Mouse (Mus musculus) kidney, adult 2 months (tissue): ENCODE measurements around the gene Ghrhr. TPM values are rescaled to one million over a fixed set of nuclear protein-coding genes. Genes with fewer than 3 reads are reported as not detected.

Experiments
- DNase-seq: peaks from one replicate; pipeline ENCODE4 v3.0.0; 2021
- H3K27ac ChIP-seq: fragments of 200-500 bp; 2 replicates; pipeline ENCODE4 v1.5.1; 2012; ENCODE audit warnings: low read depth, low read length, control low read depth, inconsistent platforms; ENCODE audit not compliant: insufficient read depth
- H3K27me3 ChIP-seq: fragments of 200-500 bp; replicated peaks from 2 replicates; pipeline ENCODE4 v1.6.1; 2012; ENCODE audit warnings: mild to moderate bottlenecking, moderate library complexity, low read length, inconsistent platforms; ENCODE audit not compliant: control insufficient read depth, insufficient read depth
- H3K36me3 ChIP-seq: fragments of 200-500 bp; 2 replicates; pipeline ENCODE4 v1.6.1; 2012; ENCODE audit warnings: mild to moderate bottlenecking, moderate library complexity, low read length, inconsistent platforms; ENCODE audit not compliant: control insufficient read depth, insufficient read depth
- H3K4me1 ChIP-seq: fragments of 200-500 bp; 2 replicates; pipeline ENCODE4 v1.6.1; 2011; ENCODE audit warnings: low read length; ENCODE audit not compliant: control insufficient read depth, insufficient read depth
- H3K4me3 ChIP-seq: fragments of 200-500 bp; 2 replicates; pipeline ENCODE4 v1.5.1; 2011; ENCODE audit warnings: mild to moderate bottlenecking, low read depth, low read length, control low read depth; ENCODE audit not compliant: insufficient read depth
- CTCF ChIP-seq: fragments of 200-500 bp; conservative IDR thresholded peaks from 2 replicates; pipeline ENCODE4 v1.5.1; 2011; ENCODE audit warnings: low read depth, mild to moderate bottlenecking, control low read depth, low read length, moderate library complexity, mixed read lengths; ENCODE audit not compliant: insufficient read depth, insufficient read length
- POLR2A ChIP-seq: fragments of 200-500 bp; IDR thresholded peaks from one replicate; pipeline ENCODE4 v1.6.1; 2011; ENCODE audit warnings: low read depth, low read length, control low read depth
- WGBS: fragments of 180-500 bp; shearing (Covaris S2); methylation state at CpG from one replicate; pipeline ENCODE4 v1.1.7; 2018; 5-methylcytosine and 5-hydroxymethylcytosine counted together
- polyA plus RNA-seq: library from polyadenylated mRNA; depleted of rRNA; stranded (reverse); fragments of >200 nt; gene quantifications from 2 replicates; pipeline ENCODE4 v1.2.3, GENCODE M21; 2012

The Ghrhr gene
- polyA plus RNA-seq, 1 experiment, result 0.36 TPM

- no peak overlapping the region for H3K4me3 ChIP-seq
- no peak for TF ChIP-seq POLR2A
- TF ChIP-seq CTCF, result no peak
- peak overlapping the region; percentile 6; the same call in 1 of the 2 replicates for H3K27ac ChIP-seq
- H3K27me3 ChIP-seq, result no peaks in the 10 kb centered on the region
- no peak for DNase-seq
- 0 out of 2 replicates have a peak, but pooled peaks cover under 1% of the 10 kb centered on the region for H3K4me1 ChIP-seq
- 55% methylated on average over 5 of the region's 5 CpGs for WGBS
- H3K36me3 ChIP-seq, result no peaks in the 10 kb centered on the region
Observed at GRCm38 (mm10) chr6:55356976-55357635, 19.0 kb upstream of the Ghrhr start.

GRCm38 (mm10) chr6:55357636-55358031 is 18.5 kb upstream of the Ghrhr start:
- TF ChIP-seq CTCF (no peak), POLR2A (no peak)
- Histone ChIP-seq H3K4me3 (no peak overlapping the region), H3K4me1 (no peaks in the 10 kb centered on the region), H3K27me3 (no peaks in the 10 kb centered on the region), H3K36me3 (no peaks in the 10 kb centered on the region), H3K27ac (peak overlapping the region; percentile 6; the same call in 1 of the 2 replicates)
- WGBS, result 28% methylated on average over 6 of the region's 6 CpGs
- DNase-seq, result peak; percentile 92

- H3K4me3 ChIP-seq, result no peak overlapping the region
- no peaks in the 10 kb centered on the region for H3K27me3 ChIP-seq
- TF ChIP-seq POLR2A, result no peak
- TF ChIP-seq CTCF, result peak; percentile 61
- H3K27ac ChIP-seq, result no peak overlapping the region
- H3K4me1 ChIP-seq, result no peaks in the 10 kb centered on the region
- H3K36me3 ChIP-seq, result no peaks in the 10 kb centered on the region
- DNase-seq, result peak; percentile 24
- 40% methylated on average over 2 of the region's 2 CpGs for WGBS
Observed at GRCm38 (mm10) chr6:55358731-55359143, 17.4 kb upstream of the Ghrhr start.

DNA sequence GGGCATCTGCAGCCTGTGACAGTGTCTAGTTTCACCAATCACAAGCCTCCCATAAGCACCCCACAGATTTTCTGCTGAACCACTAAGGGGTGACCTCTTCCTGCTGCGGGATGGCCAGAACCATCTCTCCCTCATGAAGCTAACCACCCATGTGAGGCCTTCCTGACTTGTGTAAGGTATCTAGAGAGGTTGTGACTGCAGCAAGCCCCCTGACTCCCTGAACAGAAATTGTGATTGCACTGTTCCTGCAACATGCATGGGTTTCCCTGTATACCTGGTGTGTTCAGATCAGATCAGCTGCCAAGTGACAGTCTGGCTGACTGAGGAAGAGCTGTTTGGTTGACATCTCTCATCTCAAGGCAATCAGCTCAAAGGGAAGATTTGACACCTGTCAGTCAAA is 13.4 kb upstream of the Ghrhr start:
- no peaks in the 10 kb centered on the region for H3K4me1 ChIP-seq
- no peaks in the 10 kb centered on the region for H3K27me3 ChIP-seq
- H3K4me3 ChIP-seq, result no peak overlapping the region
- no peak for DNase-seq
- no peaks in the 10 kb centered on the region for H3K36me3 ChIP-seq
- no peak overlapping the region for H3K27ac ChIP-seq
- WGBS, result 86% methylated on average over 1 of the region's 1 CpGs
- TF ChIP-seq CTCF (no peak), POLR2A (no peak)

GRCm38 (mm10) chr6:55367126-55367525 is 9.0 kb upstream of the Ghrhr start:
- no peak for DNase-seq
- TF ChIP-seq POLR2A (no peak), CTCF (no peak)
- Histone ChIP-seq H3K27ac (no peak overlapping the region), H3K27me3 (no peaks in the 10 kb centered on the region), H3K36me3 (no peaks in the 10 kb centered on the region), H3K4me1 (no peaks in the 10 kb centered on the region), H3K4me3 (no peak overlapping the region)

DNA sequence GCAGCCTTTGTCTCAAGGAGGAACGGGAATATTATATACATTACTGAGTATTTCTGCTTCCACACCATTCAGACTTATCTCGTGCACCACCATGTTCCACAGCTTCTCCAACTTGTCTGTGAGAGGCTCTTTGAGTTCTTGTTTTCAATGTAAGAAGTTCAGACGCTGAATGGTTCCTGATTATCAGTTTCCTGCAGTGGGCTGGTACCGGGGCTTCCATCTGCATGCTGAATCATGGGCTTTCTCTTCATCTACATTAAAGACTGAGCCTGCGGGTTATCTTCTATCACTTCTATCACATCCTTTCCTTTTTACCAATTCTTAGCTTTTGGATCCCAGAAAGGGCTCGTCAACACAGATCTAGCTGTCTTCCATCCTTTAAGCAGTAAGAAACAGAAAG is 5.3 kb upstream of the Ghrhr start:
- H3K27ac ChIP-seq, result no peak overlapping the region
- H3K4me3 ChIP-seq, result no peak overlapping the region
- DNase-seq, result no peak
- H3K27me3 ChIP-seq, result no peaks in the 10 kb centered on the region
- 87% methylated on average over 6 of the region's 6 CpGs for WGBS
- no peaks in the 10 kb centered on the region for H3K36me3 ChIP-seq
- no peak for TF ChIP-seq CTCF
- no peak for TF ChIP-seq POLR2A
- no peaks in the 10 kb centered on the region for H3K4me1 ChIP-seq

- no peak for TF ChIP-seq POLR2A
- no peak for TF ChIP-seq CTCF
- DNase-seq, result no peak
- WGBS, result 65% methylated on average over 5 of the region's 5 CpGs
- Histone ChIP-seq H3K4me1 (no peaks in the 10 kb centered on the region), H3K27me3 (no peaks in the 10 kb centered on the region), H3K27ac (no peak overlapping the region), H3K36me3 (no peaks in the 10 kb centered on the region), H3K4me3 (no peak overlapping the region)
Observed at GRCm38 (mm10) chr6:55376511-55376910, 416 bp downstream of the Ghrhr start.
